Mouse (Mus musculus): ENCODE measurements around the gene Gm19402. TPM values are rescaled to one million over a fixed set of nuclear protein-coding genes. Genes with fewer than 3 reads are reported as not detected.

The Gm19402 gene
- polyA plus RNA-seq, 1 experiment from 2014 or later, result not detected

- 43% methylated on average over 4 of the region's 4 CpGs for WGBS
- Histone ChIP-seq H3K9me3 (no peaks in the 10 kb centered on the region; the same call in 1 of the 2 replicates), H3K4me3 (no peak within 1 kb of the TSS), H3K27ac (no peak within 1 kb of the TSS), H3K4me1 (peaks cover 21% of the 10 kb centered on the region), H3K36me3 (replicated peaks) (no peaks in the 10 kb centered on the region), H3K27me3 (ENCODE audit: poor library complexity, severe bottlenecking) (no peaks in the 10 kb centered on the region)
- DNase-seq (ENCODE audit: extremely low spot score, low spot score), result no peak
Measured at GRCm38 (mm10) chr10:77697133-77697532, 6.6 kb upstream of the Gm19402 start, which contains the start of gene Gm9508. TSS of gene Gm9508 (minus strand) at chr10:77697233.

DNA sequence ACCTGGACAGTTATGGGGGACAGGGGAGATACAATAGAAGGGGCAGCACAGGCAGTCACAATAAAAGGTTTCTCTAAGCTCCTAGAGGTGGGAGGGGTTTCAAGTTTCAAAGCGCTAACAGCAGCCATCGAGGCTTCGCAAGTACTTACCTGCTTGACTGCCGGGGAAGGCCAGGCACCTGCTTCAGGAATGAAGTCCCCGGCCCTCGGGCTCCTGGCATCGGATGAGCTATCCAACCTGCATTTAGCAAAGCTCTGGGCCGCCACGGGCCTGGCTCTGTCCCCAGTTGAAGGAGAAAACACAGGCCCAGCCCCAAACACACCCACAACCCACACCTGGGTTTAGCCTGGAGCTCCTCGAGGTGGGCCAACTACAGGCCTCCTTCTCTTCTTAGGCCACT is 3.5 kb downstream of the Gm19402 start:
- Histone ChIP-seq H3K4me3 (no peak overlapping the region), H3K4me1 (peaks cover 54% of the 10 kb centered on the region), H3K27me3 (ENCODE audit: poor library complexity, severe bottlenecking) (peaks cover 83% of the 10 kb centered on the region), H3K36me3 (replicated peaks) (no peaks in the 10 kb centered on the region), H3K9me3 (no peaks in the 10 kb centered on the region), H3K27ac (no peak overlapping the region)
- no peak for DNase-seq (ENCODE audit: extremely low spot score, low spot score)
- 22% methylated on average over 10 of the region's 10 CpGs for whole genome bisulfite sequencing

GRCm38 (mm10) chr10:77685895-77686664 is 4.5 kb downstream of the Gm19402 start, which contains the start of gene Tspear:
TSS of gene Tspear (plus strand) at chr10:77686569.
- Histone ChIP-seq H3K4me3 (no peak within 1 kb of the TSS), H3K27ac (no peak within 1 kb of the TSS), H3K27me3 (ENCODE audit: poor library complexity, severe bottlenecking) (peaks cover 78% of the 10 kb centered on the region), H3K9me3 (no peaks in the 10 kb centered on the region), H3K36me3 (replicated peaks) (no peaks in the 10 kb centered on the region), H3K4me1 (peaks cover 54% of the 10 kb centered on the region)
- no peak for DNase-seq (ENCODE audit: extremely low spot score, low spot score)
- 6% methylated on average over 22 of the region's 22 CpGs for WGBS

GRCm38 (mm10) chr10:77684181-77684580 is 6.4 kb downstream of the Gm19402 start:
- no peak for DNase-seq (ENCODE audit: extremely low spot score, low spot score)
- H3K9me3 ChIP-seq, result no peaks in the 10 kb centered on the region
- no peak overlapping the region for H3K27ac ChIP-seq
- peaks cover 43% of the 10 kb centered on the region for H3K4me1 ChIP-seq
- H3K27me3 ChIP-seq (ENCODE audit: poor library complexity, severe bottlenecking), result peaks cover 74% of the 10 kb centered on the region
- no peak overlapping the region for H3K4me3 ChIP-seq
- no peaks in the 10 kb centered on the region for H3K36me3 ChIP-seq (replicated peaks)
- 40% methylated on average over 8 of the region's 8 CpGs for WGBS

- Histone ChIP-seq H3K4me1 (peaks cover 45% of the 10 kb centered on the region), H3K27ac (no peak overlapping the region), H3K36me3 (replicated peaks) (no peaks in the 10 kb centered on the region), H3K9me3 (no peaks in the 10 kb centered on the region), H3K4me3 (no peak overlapping the region), H3K27me3 (ENCODE audit: poor library complexity, severe bottlenecking) (peaks cover 74% of the 10 kb centered on the region)
- no peak for DNase-seq (ENCODE audit: extremely low spot score, low spot score)
- 84% methylated on average over 7 of the region's 7 CpGs for WGBS
Measured at GRCm38 (mm10) chr10:77682994-77683393, 7.6 kb downstream of the Gm19402 start.

GRCm38 (mm10) chr10:77677562-77677961 is 13.0 kb downstream of the Gm19402 start:
- WGBS, result under 1% methylated on average over 35 of the region's 35 CpGs
- Histone ChIP-seq H3K4me1 (peaks cover 48% of the 10 kb centered on the region), H3K27ac (peak overlapping the region; percentile 78), H3K4me3 (peak overlapping the region; percentile 52), H3K36me3 (replicated peaks) (no peaks in the 10 kb centered on the region), H3K27me3 (ENCODE audit: poor library complexity, severe bottlenecking) (peaks cover 56% of the 10 kb centered on the region), H3K9me3 (no peaks in the 10 kb centered on the region)
- peak; percentile 55 for DNase-seq (ENCODE audit: extremely low spot score, low spot score)

DNA sequence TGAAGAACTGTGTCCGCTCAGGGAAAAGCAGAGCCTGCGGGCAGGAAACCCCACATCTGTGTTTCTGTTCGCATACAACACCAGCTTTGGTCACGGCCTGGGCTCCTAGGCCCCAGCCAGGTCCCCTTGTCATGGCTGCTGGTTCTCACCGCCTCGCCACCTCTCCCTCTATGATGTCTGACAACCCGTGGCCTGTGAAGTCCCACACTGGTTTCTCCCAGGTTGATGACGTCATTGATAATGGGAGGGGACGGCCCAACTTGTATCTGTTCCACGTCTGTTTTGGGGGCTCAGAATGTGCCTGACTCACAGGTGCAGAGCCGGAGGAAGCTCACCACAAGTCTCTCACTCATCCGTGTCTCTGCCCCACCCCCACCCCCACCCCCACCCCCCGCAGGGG is 16.8 kb downstream of the Gm19402 start:
- no peak overlapping the region for H3K27ac ChIP-seq
- H3K4me3 ChIP-seq, result no peak overlapping the region
- WGBS, result 60% methylated on average over 13 of the region's 13 CpGs
- peaks cover 42% of the 10 kb centered on the region for H3K4me1 ChIP-seq
- H3K36me3 ChIP-seq (replicated peaks), result no peaks in the 10 kb centered on the region
- H3K9me3 ChIP-seq, result no peaks in the 10 kb centered on the region
- no peak for DNase-seq (ENCODE audit: extremely low spot score, low spot score)
- peaks cover 43% of the 10 kb centered on the region for H3K27me3 ChIP-seq (ENCODE audit: poor library complexity, severe bottlenecking)

- Histone ChIP-seq H3K4me3 (no peak overlapping the region), H3K27ac (0 out of 2 replicates have a peak overlapping the region, but pooled peaks have one; percentile 41), H3K9me3 (no peaks in the 10 kb centered on the region), H3K4me1 (peaks cover 24% of the 10 kb centered on the region), H3K36me3 (replicated peaks) (no peaks in the 10 kb centered on the region), H3K27me3 (ENCODE audit: poor library complexity, severe bottlenecking) (peaks cover 21% of the 10 kb centered on the region)
- 83% methylated on average over 4 of the region's 4 CpGs for WGBS
- no peak for DNase-seq (ENCODE audit: extremely low spot score, low spot score)
Measured at GRCm38 (mm10) chr10:77671519-77671918, 19.0 kb downstream of the Gm19402 start.

GRCm38 (mm10) chr10:77670710-77671109 is 19.8 kb downstream of the Gm19402 start:
- Histone ChIP-seq H3K36me3 (replicated peaks) (no peaks in the 10 kb centered on the region), H3K9me3 (no peaks in the 10 kb centered on the region), H3K4me3 (no peak overlapping the region), H3K4me1 (peaks cover 24% of the 10 kb centered on the region), H3K27ac (peak overlapping the region; percentile 41; the same call in 1 of the 2 replicates), H3K27me3 (ENCODE audit: poor library complexity, severe bottlenecking) (peaks cover 13% of the 10 kb centered on the region)
- DNase-seq (ENCODE audit: extremely low spot score, low spot score), result no peak
- 79% methylated on average over 4 of the region's 4 CpGs for WGBS

DNA sequence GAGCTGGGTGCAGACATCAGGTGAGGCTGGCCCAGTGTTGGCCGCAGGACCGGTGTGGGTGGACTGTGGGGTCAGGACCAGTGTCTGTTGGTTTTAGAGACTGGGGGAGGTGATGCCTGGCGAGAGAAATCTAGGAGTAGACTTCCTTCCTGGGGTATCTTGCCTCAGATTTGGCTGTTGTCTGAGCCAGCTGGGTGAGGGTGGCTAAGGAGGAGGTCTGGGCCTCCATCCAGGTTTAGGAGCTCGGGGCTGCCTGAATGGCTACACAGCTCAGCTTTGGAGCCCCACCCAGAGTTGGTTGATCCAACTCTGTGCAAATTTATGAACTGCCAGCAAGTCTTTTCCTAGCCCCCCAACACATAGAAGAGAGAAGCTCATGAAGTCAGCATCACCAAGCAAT is 23.2 kb downstream of the Gm19402 start:
- H3K36me3 ChIP-seq (replicated peaks), result no peaks in the 10 kb centered on the region
- H3K27ac ChIP-seq, result no peak overlapping the region
- no peak for DNase-seq (ENCODE audit: extremely low spot score, low spot score)
- H3K4me3 ChIP-seq, result no peak overlapping the region
- no peaks in the 10 kb centered on the region for H3K9me3 ChIP-seq
- WGBS, result 88% methylated on average over 4 of the region's 4 CpGs
- H3K27me3 ChIP-seq (ENCODE audit: poor library complexity, severe bottlenecking), result peaks cover 5% of the 10 kb centered on the region; the same call in 1 of the 2 replicates
- no peaks in the 10 kb centered on the region for H3K4me1 ChIP-seq

DNA sequence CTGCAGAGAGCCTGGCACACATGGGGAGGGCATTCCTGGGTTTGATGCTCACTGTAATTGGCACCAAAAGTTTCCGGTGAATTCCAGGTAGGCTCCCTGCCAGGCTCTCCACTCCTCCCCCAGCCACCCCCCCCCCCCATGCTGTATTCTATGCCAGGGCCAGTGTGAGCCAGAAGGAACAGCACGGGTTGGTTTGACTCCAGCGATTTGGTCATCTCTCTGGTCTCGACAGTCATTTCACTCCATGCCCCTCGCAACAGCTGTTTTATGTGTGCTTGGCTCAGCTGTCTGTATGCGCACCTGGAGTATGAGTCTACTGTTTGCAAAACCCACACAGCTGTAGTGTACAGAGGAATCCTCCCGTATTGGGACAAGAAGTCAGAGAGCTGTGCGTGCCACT is 24.2 kb downstream of the Gm19402 start:
- DNase-seq (ENCODE audit: extremely low spot score, low spot score), result no peak
- no peak overlapping the region for H3K27ac ChIP-seq
- peaks cover 5% of the 10 kb centered on the region; the same call in 1 of the 2 replicates for H3K27me3 ChIP-seq (ENCODE audit: poor library complexity, severe bottlenecking)
- H3K36me3 ChIP-seq (replicated peaks), result no peaks in the 10 kb centered on the region
- no peaks in the 10 kb centered on the region for H3K4me1 ChIP-seq
- 89% methylated on average over 8 of the region's 8 CpGs for WGBS
- H3K4me3 ChIP-seq, result no peak overlapping the region
- H3K9me3 ChIP-seq, result peaks cover under 1% of the 10 kb centered on the region; the same call in 1 of the 2 replicates

DNA sequence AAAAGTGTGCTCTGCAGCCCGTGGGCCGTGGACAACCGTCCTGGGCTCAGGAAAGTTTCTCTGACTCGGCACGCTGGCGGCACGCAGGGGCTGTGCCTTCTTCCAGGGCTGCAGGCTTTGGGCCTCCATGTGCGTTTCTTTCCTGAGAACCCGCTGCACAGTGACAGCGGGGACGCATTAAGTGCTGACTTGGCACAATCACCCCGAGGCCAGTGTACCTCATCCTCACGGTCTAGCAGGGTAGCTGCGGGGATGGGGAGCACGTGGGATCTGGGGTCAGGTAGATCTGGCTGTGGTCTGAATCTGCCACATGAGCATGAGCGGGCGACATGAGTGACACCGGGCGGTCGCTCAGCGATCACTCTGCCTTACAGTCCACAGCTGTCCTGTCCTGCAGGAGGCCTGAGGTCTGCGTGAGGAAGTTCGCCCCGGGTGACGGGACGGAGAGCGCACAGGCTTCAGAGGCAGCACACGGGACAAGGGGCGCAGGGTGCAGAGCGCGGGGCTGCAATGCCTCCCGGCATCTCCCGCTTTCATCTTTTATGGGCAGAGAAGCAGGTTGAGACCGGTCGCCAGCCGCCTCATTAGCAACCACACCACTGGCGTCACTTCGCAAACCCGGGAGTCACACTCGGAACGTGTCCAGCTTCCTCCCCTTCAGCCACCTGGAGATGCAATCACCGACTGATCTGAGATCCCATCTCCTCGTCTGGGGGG is 26.4 kb downstream of the Gm19402 start:
- H3K4me3 ChIP-seq, result no peak overlapping the region
- H3K27me3 ChIP-seq (ENCODE audit: poor library complexity, severe bottlenecking), result peaks cover 5% of the 10 kb centered on the region; the same call in 1 of the 2 replicates
- 65% methylated on average over 43 of the region's 43 CpGs for WGBS
- DNase-seq (ENCODE audit: extremely low spot score, low spot score), result no peak
- no peaks in the 10 kb centered on the region for H3K36me3 ChIP-seq (replicated peaks)
- no peak overlapping the region for H3K27ac ChIP-seq
- peaks cover 10% of the 10 kb centered on the region; the same call in 1 of the 2 replicates for H3K9me3 ChIP-seq
- H3K4me1 ChIP-seq, result no peaks in the 10 kb centered on the region
